Mouse (Mus musculus): ENCODE data around the gene Nudcd3.

Gene Nudcd3

GRCm38 (mm10) chr11:6178673-6179166 lies 21.5 kb downstream of the Nudcd3 start:
- no peak for DNase-seq (ENCODE audit: low read depth, low spot score)

GRCm38 (mm10) chr11:6177781-6178420 lies 22.3 kb downstream of the Nudcd3 start:
- DNase-seq (ENCODE audit: low read depth, low spot score), result no peak

- DNase-seq (ENCODE audit: low read depth, low spot score), result no peak
Measured at GRCm38 (mm10) chr11:6175506-6175905, 24.7 kb downstream of the Nudcd3 start.

GRCm38 (mm10) chr11:6174719-6175118 lies 25.5 kb downstream of the Nudcd3 start:
- no peak for DNase-seq (ENCODE audit: low read depth, low spot score)

- DNase-seq (ENCODE audit: low read depth, low spot score), result no peak
Measured at GRCm38 (mm10) chr11:6169041-6169663, 31.1 kb downstream of the Nudcd3 start.

- DNase-seq (ENCODE audit: low read depth, low spot score), result no peak
Measured at GRCm38 (mm10) chr11:6166351-6166750, 33.9 kb downstream of the Nudcd3 start.

- no peak for DNase-seq (ENCODE audit: low read depth, low spot score)
Measured at GRCm38 (mm10) chr11:6165391-6166081, 34.7 kb downstream of the Nudcd3 start.

GRCm38 (mm10) chr11:6164781-6165180 lies 35.4 kb downstream of the Nudcd3 start:
- DNase-seq (ENCODE audit: low read depth, low spot score), result no peak

- DNase-seq (ENCODE audit: low read depth, low spot score), result no peak
Measured at GRCm38 (mm10) chr11:6163706-6164105, 36.5 kb downstream of the Nudcd3 start.

- no peak for DNase-seq (ENCODE audit: low read depth, low spot score)
Measured at GRCm38 (mm10) chr11:6163062-6163461, 37.2 kb downstream of the Nudcd3 start.

- DNase-seq (ENCODE audit: low read depth, low spot score), result no peak
Measured at GRCm38 (mm10) chr11:6161549-6161948, 38.7 kb downstream of the Nudcd3 start.

GRCm38 (mm10) chr11:6160663-6161271 lies 39.4 kb downstream of the Nudcd3 start:
- DNase-seq (ENCODE audit: low read depth, low spot score), result no peak

GRCm38 (mm10) chr11:6159704-6160275 lies 40.4 kb downstream of the Nudcd3 start:
- no peak for DNase-seq (ENCODE audit: low read depth, low spot score)

GRCm38 (mm10) chr11:6158515-6158914 lies 41.7 kb downstream of the Nudcd3 start:
- no peak for DNase-seq (ENCODE audit: low read depth, low spot score)

GRCm38 (mm10) chr11:6157119-6157518 lies 43.1 kb downstream of the Nudcd3 start:
- DNase-seq (ENCODE audit: low read depth, low spot score), result no peak

GRCm38 (mm10) chr11:6156651-6157050 lies 43.6 kb downstream of the Nudcd3 start:
- DNase-seq (ENCODE audit: low read depth, low spot score), result no peak

GRCm38 (mm10) chr11:6154211-6154701 lies 46.0 kb downstream of the Nudcd3 start:
- no peak for DNase-seq (ENCODE audit: low read depth, low spot score)

GRCm38 (mm10) chr11:6152864-6153263 lies 47.4 kb downstream of the Nudcd3 start:
- DNase-seq (ENCODE audit: low read depth, low spot score), result no peak

GRCm38 (mm10) chr11:6138233-6138950 lies 61.8 kb downstream of the Nudcd3 start:
- no peak for DNase-seq (ENCODE audit: low read depth, low spot score)

GRCm38 (mm10) chr11:6132886-6133285 lies 67.3 kb downstream of the Nudcd3 start:
- no peak for DNase-seq (ENCODE audit: low read depth, low spot score)

- DNase-seq (ENCODE audit: low read depth, low spot score), result no peak
Measured at GRCm38 (mm10) chr11:6130578-6130977, 69.6 kb downstream of the Nudcd3 start.

All from brain, embryonic 18.5 days (tissue).